Mouse (Mus musculus): ENCODE results near the gene Pnn. TPM values are rescaled to one million over a fixed set of nuclear protein-coding genes. Genes with fewer than 3 reads are reported as not detected.

Pnn gene
- total and polyA plus RNA-seq, 2 experiments from 2014 or later, result 11.8 to 41.3 TPM

GRCm38 (mm10) chr12:59039162-59039970, 27.3 kb upstream of the Pnn start:
- ATAC-seq (ENCODE audit: insufficient read depth, low read depth), result 0 out of 2 replicates have a peak, but pooled peaks have one; percentile 21
- no peaks in the 10 kb centered on the region for H3K9me3 ChIP-seq (replicated peaks; ENCODE audit: control insufficient read depth, low read length)

GRCm38 (mm10) chr12:59039971-59040844, 26.5 kb upstream of the Pnn start:
- peak; percentile 90 for ATAC-seq (ENCODE audit: insufficient read depth, low read depth)
- peak; percentile 17; the same call in 1 of the 2 replicates for TF ChIP-seq EP300 (IDR thresholded peaks at IDR 0.05; ENCODE audit: low read depth)
- no peak for TF ChIP-seq CTCF (IDR thresholded peaks at IDR 0.05; ENCODE audit: low read depth)

More at GRCm38 (mm10) chr12:59039162-59039970, 27.3 kb upstream of the Pnn start:
- DNase-seq (ENCODE audit: low spot score), result no peak
- peaks cover 17% of the 10 kb centered on the region for H3K36me3 ChIP-seq (replicated peaks; ENCODE audit: control insufficient read depth, insufficient read depth, low read length)
- H3K9ac ChIP-seq (replicated peaks; ENCODE audit: low read depth, low read length), result peak overlapping the region; percentile 48; the same call in 1 of the 2 replicates
- no peak for TF ChIP-seq CTCF (IDR thresholded peaks at IDR 0.05; ENCODE audit: low read depth)
- TF ChIP-seq EP300 (IDR thresholded peaks at IDR 0.05; ENCODE audit: low read depth), result no peak
- H3K4me2 ChIP-seq (ENCODE audit: low read depth, low read length), result peak overlapping the region; percentile 46; the same call in 1 of the 2 replicates
- H3K27ac ChIP-seq (ENCODE audit: low read depth), result 0 out of 2 replicates have a peak overlapping the region, but pooled peaks have one; percentile 91
- no peak overlapping the region for H3K4me3 ChIP-seq (ENCODE audit: low read depth, low read length)
- 75% methylated on average over 10 of the region's 10 CpGs for WGBS
- H3K27me3 ChIP-seq (ENCODE audit: control insufficient read depth, insufficient read depth, low read length), result no peaks in the 10 kb centered on the region
- peaks cover 3% of the 10 kb centered on the region; the same call in 1 of the 2 replicates for H3K4me1 ChIP-seq (ENCODE audit: control insufficient read depth, insufficient read depth)

DNA sequence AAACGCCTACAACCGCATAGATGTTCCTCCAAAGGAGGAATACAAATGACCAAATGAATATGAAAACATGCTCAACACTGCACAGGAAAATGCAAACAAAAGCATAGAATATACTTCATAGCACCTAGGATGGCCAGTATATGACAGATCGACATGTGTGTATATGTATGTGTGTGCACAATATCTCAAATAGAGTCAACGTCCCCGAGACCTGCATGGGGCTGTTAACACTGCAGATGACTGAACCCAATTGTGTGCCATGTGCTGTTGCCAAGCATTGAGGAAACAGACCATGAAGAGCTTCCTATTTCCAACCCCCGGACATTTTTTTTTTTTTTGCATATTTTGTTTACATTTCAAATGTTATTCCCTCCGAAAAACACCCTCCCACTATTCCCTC, 25.8 kb upstream of the Pnn start:
- WGBS, result 34% methylated on average over 7 of the region's 7 CpGs
- no peak for ATAC-seq (ENCODE audit: insufficient read depth, low read depth)
- no peak for TF ChIP-seq EP300 (IDR thresholded peaks at IDR 0.05; ENCODE audit: low read depth)
- no peak for TF ChIP-seq CTCF (IDR thresholded peaks at IDR 0.05; ENCODE audit: low read depth)
- Histone ChIP-seq H3K27me3 (ENCODE audit: control insufficient read depth, insufficient read depth, low read length) (no peaks in the 10 kb centered on the region), H3K27ac (ENCODE audit: low read depth) (peak overlapping the region; percentile 91), H3K4me2 (ENCODE audit: low read depth, low read length) (no peak overlapping the region), H3K36me3 (replicated peaks; ENCODE audit: control insufficient read depth, insufficient read depth, low read length) (peaks cover 29% of the 10 kb centered on the region), H3K9ac (replicated peaks; ENCODE audit: low read depth, low read length) (no peak overlapping the region), H3K4me3 (ENCODE audit: low read depth, low read length) (no peak overlapping the region), H3K9me3 (replicated peaks; ENCODE audit: control insufficient read depth, low read length) (no peaks in the 10 kb centered on the region), H3K4me1 (ENCODE audit: control insufficient read depth, insufficient read depth) (peaks cover 3% of the 10 kb centered on the region; the same call in 1 of the 2 replicates)
- no peak for DNase-seq (ENCODE audit: low spot score)

More at GRCm38 (mm10) chr12:59039971-59040844, 26.5 kb upstream of the Pnn start:
- peak overlapping the region; percentile 91 for H3K27ac ChIP-seq (ENCODE audit: low read depth)
- DNase-seq (ENCODE audit: low spot score), result peak; percentile 53
- peak overlapping the region; percentile 46; the same call in 1 of the 2 replicates for H3K4me2 ChIP-seq (ENCODE audit: low read depth, low read length)
- peak overlapping the region; percentile 17; the same call in 1 of the 2 replicates for H3K4me3 ChIP-seq (ENCODE audit: low read depth, low read length)
- 6% methylated on average over 23 of the region's 23 CpGs for WGBS
- peaks cover 23% of the 10 kb centered on the region for H3K36me3 ChIP-seq (replicated peaks; ENCODE audit: control insufficient read depth, insufficient read depth, low read length)
- peak overlapping the region; percentile 48 for H3K9ac ChIP-seq (replicated peaks; ENCODE audit: low read depth, low read length)
- H3K27me3 ChIP-seq (ENCODE audit: control insufficient read depth, insufficient read depth, low read length), result no peaks in the 10 kb centered on the region
- peaks cover 3% of the 10 kb centered on the region; the same call in 1 of the 2 replicates for H3K4me1 ChIP-seq (ENCODE audit: control insufficient read depth, insufficient read depth)
- H3K9me3 ChIP-seq (replicated peaks; ENCODE audit: control insufficient read depth, low read length), result no peaks in the 10 kb centered on the region

GRCm38 (mm10) chr12:59052470-59052869, 14.2 kb upstream of the Pnn start:
- DNase-seq (ENCODE audit: low spot score), result no peak
- H3K9me3 ChIP-seq (replicated peaks; ENCODE audit: control insufficient read depth, low read length), result no peaks in the 10 kb centered on the region
- no peak overlapping the region for H3K4me2 ChIP-seq (ENCODE audit: low read depth, low read length)
- no peak overlapping the region for H3K27ac ChIP-seq (ENCODE audit: low read depth)
- TF ChIP-seq EP300 (IDR thresholded peaks at IDR 0.05; ENCODE audit: low read depth), result no peak
- no peak for TF ChIP-seq CTCF (IDR thresholded peaks at IDR 0.05; ENCODE audit: low read depth)
- ATAC-seq (ENCODE audit: insufficient read depth, low read depth), result no peak
- H3K9ac ChIP-seq (replicated peaks; ENCODE audit: low read depth, low read length), result no peak overlapping the region
- H3K27me3 ChIP-seq (ENCODE audit: control insufficient read depth, insufficient read depth, low read length), result no peaks in the 10 kb centered on the region
- WGBS, result 84% methylated on average over 3 of the region's 3 CpGs
- H3K36me3 ChIP-seq (replicated peaks; ENCODE audit: control insufficient read depth, insufficient read depth, low read length), result peaks cover 25% of the 10 kb centered on the region
- no peaks in the 10 kb centered on the region for H3K4me1 ChIP-seq (ENCODE audit: control insufficient read depth, insufficient read depth)
- no peak overlapping the region for H3K4me3 ChIP-seq (ENCODE audit: low read depth, low read length)

GRCm38 (mm10) chr12:59053166-59053565, 13.5 kb upstream of the Pnn start:
- Histone ChIP-seq H3K4me2 (ENCODE audit: low read depth, low read length) (no peak overlapping the region), H3K9me3 (replicated peaks; ENCODE audit: control insufficient read depth, low read length) (no peaks in the 10 kb centered on the region), H3K36me3 (replicated peaks; ENCODE audit: control insufficient read depth, insufficient read depth, low read length) (peaks cover 20% of the 10 kb centered on the region), H3K27me3 (ENCODE audit: control insufficient read depth, insufficient read depth, low read length) (no peaks in the 10 kb centered on the region), H3K4me3 (ENCODE audit: low read depth, low read length) (no peak overlapping the region), H3K27ac (ENCODE audit: low read depth) (no peak overlapping the region), H3K4me1 (ENCODE audit: control insufficient read depth, insufficient read depth) (no peaks in the 10 kb centered on the region), H3K9ac (replicated peaks; ENCODE audit: low read depth, low read length) (no peak overlapping the region)
- ATAC-seq (ENCODE audit: insufficient read depth, low read depth) (no peak), DNase-seq (ENCODE audit: low spot score) (no peak)
- TF ChIP-seq CTCF (IDR thresholded peaks at IDR 0.05; ENCODE audit: low read depth) (no peak), EP300 (IDR thresholded peaks at IDR 0.05; ENCODE audit: low read depth) (no peak)
- WGBS, result 60% methylated on average over 5 of the region's 5 CpGs
